Mouse (Mus musculus) left cerebral cortex, adult 2 months (tissue): ENCODE measurements around the gene Rarb. TPM values are rescaled to one million over a fixed set of nuclear protein-coding genes. Genes with fewer than 3 reads are reported as not detected.

Experiments
- DNase-seq, 2 experiments: peaks; one replicate each; pipeline ENCODE4 v3.0.0; 2021 to 2022; ENCODE audit warnings: low spot score in 2 of 2, mixed read lengths in 1 of 2; ENCODE audit errors: extremely low spot score in 1 of 2
- H3K27ac ChIP-seq: fragments of 200-600 bp; 2 replicates; pipeline ENCODE4 v1.8.1; 2022
- H3K4me3 ChIP-seq: fragments of 200-600 bp; 2 replicates; pipeline ENCODE4 v1.8.1; 2022
- CTCF ChIP-seq: fragments of 200-600 bp; IDR thresholded peaks from 2 replicates; pipeline ENCODE4 v1.8.1; 2022; ENCODE audit warnings: antibody characterized with exemption, mild to moderate bottlenecking, moderate library complexity
- intact Hi-C: fragments of 180-260 bp; cut with DNase I; formaldehyde crosslinking; loops from one replicate; pipeline ENCODE4 v1.15.1; 2025
- total RNA-seq, 2 experiments: library from RNA; stranded (reverse); gene quantifications; 2 replicates each; pipeline ENCODE4 v1.2.3; 2021

Gene Rarb
- total RNA-seq, 2 experiments from 2014 or later = 10.1 to 16.6 TPM

DNA sequence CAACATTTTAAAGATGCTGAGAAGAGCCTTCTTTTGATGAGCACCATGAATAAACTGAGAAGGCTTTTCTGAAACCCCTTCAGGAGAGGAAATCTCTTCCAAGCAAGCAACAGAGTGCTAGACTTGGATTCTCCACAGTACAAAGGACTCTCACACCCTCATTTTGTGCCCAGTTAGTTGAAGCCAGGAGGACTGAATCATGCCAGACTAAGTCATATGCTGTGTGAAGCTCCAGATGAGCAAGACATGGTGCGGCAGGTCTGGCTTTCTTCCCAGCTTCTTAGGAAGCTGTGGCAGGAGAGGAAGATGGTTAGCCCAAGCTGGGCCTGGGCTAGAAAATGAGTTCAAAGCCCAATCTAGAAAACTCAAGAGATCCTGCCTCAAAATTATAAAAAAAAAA, 267.1 kb downstream of the Rarb start:
- intact Hi-C loops = no loop called here
- TF ChIP-seq CTCF = no peak
- H3K27ac ChIP-seq = no peak overlapping the region
- H3K4me3 ChIP-seq = no peak overlapping the region
- peak in 1 of 2 experiments; percentile 29 for DNase-seq

- no peak for DNase-seq
- Histone ChIP-seq H3K27ac (no peak overlapping the region), H3K4me3 (no peak overlapping the region)
- intact Hi-C loops = no loop called here
- TF ChIP-seq CTCF = no peak
Observed at GRCm38 (mm10) chr14:16548200-16548576, 270.8 kb downstream of the Rarb start.

DNA sequence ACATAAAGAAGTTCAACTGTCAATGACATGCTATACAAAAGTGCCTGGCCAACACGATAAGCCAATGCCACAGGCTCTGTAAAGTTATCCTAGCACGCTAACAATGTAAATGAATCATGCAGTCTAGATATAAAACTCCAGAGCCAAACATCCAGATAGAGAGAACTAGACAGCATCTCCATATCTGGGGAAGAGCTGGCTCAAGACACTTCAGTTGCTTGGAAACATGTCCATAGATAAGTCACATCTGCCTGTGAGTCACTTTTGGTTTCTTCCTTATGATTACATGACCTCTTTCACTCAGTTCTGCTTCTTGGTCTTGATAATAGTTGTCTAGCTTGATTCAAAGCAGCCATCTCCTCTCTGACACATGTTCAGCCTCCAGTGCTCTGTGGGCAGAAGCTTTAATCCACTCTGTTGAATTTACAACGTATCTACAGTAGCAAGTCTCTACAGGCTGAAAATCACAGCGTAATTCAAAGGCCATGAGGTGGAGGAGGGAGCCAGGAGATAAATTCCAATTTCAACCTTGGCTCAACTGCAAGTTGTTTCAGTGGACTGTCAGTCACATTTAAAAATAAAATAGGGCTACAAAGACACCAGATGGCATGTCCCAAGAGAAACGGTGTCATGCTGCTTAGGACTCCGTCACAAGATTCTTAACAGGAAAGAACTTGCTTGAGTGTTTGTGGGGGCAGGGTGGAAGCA, 271.3 kb downstream of the Rarb start:
- no peak for DNase-seq

GRCm38 (mm10) chr14:16544995-16545394, 274.0 kb downstream of the Rarb start:
- Histone ChIP-seq H3K4me3 (no peak overlapping the region), H3K27ac (no peak overlapping the region)
- no peak for TF ChIP-seq CTCF
- no peak for DNase-seq
- intact Hi-C loops = no loop called here

More for the DNA sequence above, 271.3 kb downstream of the Rarb start:
- intact Hi-C loops = no loop called here
- TF ChIP-seq CTCF = no peak
- no peak overlapping the region for H3K27ac ChIP-seq
- H3K4me3 ChIP-seq = no peak overlapping the region

DNA sequence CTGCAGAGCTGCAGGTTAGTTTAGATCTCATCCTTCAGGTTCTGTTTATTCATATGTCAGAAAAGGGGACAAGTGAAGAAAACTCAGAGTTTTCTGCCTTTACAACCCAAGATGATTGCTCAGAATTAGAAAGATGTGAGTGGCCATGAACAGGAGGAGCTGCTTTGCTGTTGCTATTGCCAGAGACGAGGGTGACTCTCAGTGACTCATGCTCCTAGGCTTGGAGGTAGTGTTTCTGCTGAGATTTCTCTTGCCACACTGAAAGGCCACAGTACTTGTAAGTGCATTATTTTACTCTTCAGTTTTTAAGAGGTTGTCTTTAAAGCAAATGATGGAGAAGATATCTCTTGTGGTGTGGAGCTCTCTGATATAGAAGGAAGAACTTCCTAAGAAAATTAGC, 277.3 kb downstream of the Rarb start:
- H3K4me3 ChIP-seq = no peak overlapping the region
- TF ChIP-seq CTCF = no peak
- no peak for DNase-seq
- intact Hi-C loops = no loop called here
- no peak overlapping the region for H3K27ac ChIP-seq

GRCm38 (mm10) chr14:16537433-16537832, 281.5 kb downstream of the Rarb start:
- no peak for DNase-seq
- intact Hi-C loops = no loop called here
- Histone ChIP-seq H3K27ac (no peak overlapping the region), H3K4me3 (no peak overlapping the region)
- TF ChIP-seq CTCF = no peak

GRCm38 (mm10) chr14:16528631-16529030, 290.3 kb downstream of the Rarb start:
- intact Hi-C loops = no loop called here
- no peak for DNase-seq
- Histone ChIP-seq H3K4me3 (no peak overlapping the region), H3K27ac (no peak overlapping the region)
- TF ChIP-seq CTCF = no peak

- DNase-seq = no peak
- no peak; the same call in none of the 2 replicates for TF ChIP-seq CTCF
- intact Hi-C loops = no loop called here
- Histone ChIP-seq H3K27ac (no peak overlapping the region), H3K4me3 (no peak overlapping the region)
Observed at GRCm38 (mm10) chr14:16526120-16526519, 292.8 kb downstream of the Rarb start.

DNA sequence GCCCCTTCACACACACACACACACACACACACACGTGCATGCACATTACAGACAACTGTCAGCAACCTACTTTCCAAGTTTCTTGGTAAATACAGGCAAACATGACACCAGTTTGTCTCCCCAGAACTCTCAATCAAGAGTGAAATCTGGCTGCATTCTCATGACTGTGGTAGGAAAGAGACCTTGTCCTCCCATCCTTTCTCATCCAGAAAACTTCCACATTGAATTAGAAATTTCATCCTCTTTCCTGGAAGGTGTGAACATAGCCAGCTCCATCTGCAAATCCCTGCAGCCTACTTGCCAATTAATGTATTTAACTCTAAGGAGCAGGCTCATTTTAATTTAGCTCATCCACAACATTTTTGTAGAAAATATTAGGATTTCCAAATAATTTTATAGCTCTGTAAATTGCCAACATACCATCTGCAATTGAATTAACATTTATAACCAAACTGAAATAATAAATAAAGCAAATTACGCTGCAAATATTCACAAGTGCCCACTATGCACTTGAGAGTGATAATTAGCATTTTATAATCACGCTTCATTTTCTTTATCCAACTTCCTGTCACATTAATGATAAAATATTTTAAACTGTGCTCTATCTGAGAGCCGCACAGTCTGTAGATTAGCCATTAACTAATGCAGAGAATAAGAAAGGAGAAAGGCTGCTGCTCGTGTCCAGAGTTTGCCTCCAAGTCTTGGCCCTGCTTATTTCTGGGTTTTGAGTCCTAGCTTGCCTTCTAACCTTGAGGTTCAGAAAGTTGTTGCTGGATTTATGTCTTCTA, 293.6 kb downstream of the Rarb start:
- H3K27ac ChIP-seq = no peak overlapping the region
- intact Hi-C loops = no loop called here
- no peak overlapping the region for H3K4me3 ChIP-seq
- TF ChIP-seq CTCF = no peak
- no peak for DNase-seq

GRCm38 (mm10) chr14:16522852-16523251, 296.1 kb downstream of the Rarb start:
- DNase-seq = no peak

GRCm38 (mm10) chr14:16519588-16520167, 299.3 kb downstream of the Rarb start:
- intact Hi-C loops = no loop called here
- peak; percentile 14 for TF ChIP-seq CTCF
- peak; percentile 51 to 57 for DNase-seq
- H3K27ac ChIP-seq = peak overlapping the region; percentile 26
- no peak overlapping the region for H3K4me3 ChIP-seq

More at GRCm38 (mm10) chr14:16522852-16523251, 296.1 kb downstream of the Rarb start:
- no peak overlapping the region for H3K27ac ChIP-seq
- H3K4me3 ChIP-seq = no peak overlapping the region
- intact Hi-C loops = no loop called here
- TF ChIP-seq CTCF = no peak

DNA sequence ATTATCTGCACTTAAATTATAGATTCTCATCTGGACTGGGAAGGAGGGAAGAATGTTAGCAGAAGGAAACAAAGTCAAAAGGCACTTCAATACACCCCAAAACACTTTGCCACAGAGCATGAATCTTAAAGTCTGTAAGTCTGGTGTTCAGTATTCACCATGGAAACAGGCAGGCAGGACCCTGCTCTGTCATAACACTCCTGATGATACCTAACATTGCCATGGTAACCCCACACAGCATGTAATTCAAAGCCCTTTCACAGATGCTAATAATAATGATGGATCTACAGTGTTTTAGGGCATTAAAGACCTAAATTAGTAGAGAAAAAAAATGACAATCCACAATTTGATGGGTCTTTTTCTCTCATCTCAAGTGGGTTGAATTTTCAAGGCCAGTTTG, 301.0 kb downstream of the Rarb start:
- no peak for TF ChIP-seq CTCF

More for the DNA sequence above, 301.0 kb downstream of the Rarb start:
- intact Hi-C loops = no loop called here
- H3K4me3 ChIP-seq = no peak overlapping the region
- no peak overlapping the region for H3K27ac ChIP-seq
- DNase-seq = no peak
